Mouse (Mus musculus) lung, embryonic 16.5 days (tissue): ENCODE measurements at regions not wholly inside any gene's neighbourhood (a gene's known extent, or its start where the extent isn't known, plus 50 kb on each side); places are given as distances from the start of the nearest gene placed in this dataset.

ENCODE experiments used
- ATAC-seq: fragments of 200-750 bp; cut with Nextera tagmentation; 2 replicates; pipeline ENCODE4 v1.8.0; 2017; ENCODE audit warnings: low read depth, mild to moderate bottlenecking, moderate library complexity
- H3K27ac ChIP-seq: fragments of 300-500 bp; sonication (generic); 2 replicates; pipeline ENCODE4 v1.5.1; 2014; ENCODE audit warnings: mild to moderate bottlenecking, control low read depth, low read length
- H3K27me3 ChIP-seq: fragments of 300-500 bp; sonication (generic); 2 replicates; pipeline ENCODE4 v1.6.1; 2014; ENCODE audit warnings: low read depth, low read length, mixed read lengths; ENCODE audit not compliant: control insufficient read depth, insufficient read depth
- H3K36me3 ChIP-seq: fragments of 300-500 bp; sonication (generic); 2 replicates; pipeline ENCODE4 v1.6.1; 2014; ENCODE audit warnings: low read length; ENCODE audit not compliant: control insufficient read depth, insufficient read depth
- H3K4me1 ChIP-seq: fragments of 300-500 bp; sonication (generic); replicated peaks from 2 replicates; pipeline ENCODE4 v1.6.1; 2014; ENCODE audit warnings: low read length, mixed read lengths; ENCODE audit not compliant: control insufficient read depth, insufficient read depth
- H3K4me2 ChIP-seq: fragments of 300-500 bp; sonication (generic); 2 replicates; pipeline ENCODE4 v1.6.1; 2014; ENCODE audit warnings: low read depth, low read length, control low read depth
- H3K4me3 ChIP-seq: fragments of 300-500 bp; sonication (generic); 2 replicates; pipeline ENCODE4 v1.5.1; 2014; ENCODE audit warnings: mild to moderate bottlenecking, low read length, control low read depth
- H3K9ac ChIP-seq: fragments of 300-500 bp; sonication (generic); 2 replicates; pipeline ENCODE4 v1.6.1; 2014; ENCODE audit warnings: low read length, control low read depth
- H3K9me3 ChIP-seq: fragments of 300-500 bp; sonication (generic); 2 replicates; pipeline ENCODE4 v1.6.1; 2016; ENCODE audit warnings: low read length; ENCODE audit not compliant: control insufficient read depth
- WGBS: fragments of 180-500 bp; shearing (Covaris S2); extraction: QIAGEN DNeasy Blood & Tissue Kit; methylation state at CpG from one replicate; pipeline ENCODE4 v1.1.7; 2014; 5-methylcytosine and 5-hydroxymethylcytosine counted together

DNA sequence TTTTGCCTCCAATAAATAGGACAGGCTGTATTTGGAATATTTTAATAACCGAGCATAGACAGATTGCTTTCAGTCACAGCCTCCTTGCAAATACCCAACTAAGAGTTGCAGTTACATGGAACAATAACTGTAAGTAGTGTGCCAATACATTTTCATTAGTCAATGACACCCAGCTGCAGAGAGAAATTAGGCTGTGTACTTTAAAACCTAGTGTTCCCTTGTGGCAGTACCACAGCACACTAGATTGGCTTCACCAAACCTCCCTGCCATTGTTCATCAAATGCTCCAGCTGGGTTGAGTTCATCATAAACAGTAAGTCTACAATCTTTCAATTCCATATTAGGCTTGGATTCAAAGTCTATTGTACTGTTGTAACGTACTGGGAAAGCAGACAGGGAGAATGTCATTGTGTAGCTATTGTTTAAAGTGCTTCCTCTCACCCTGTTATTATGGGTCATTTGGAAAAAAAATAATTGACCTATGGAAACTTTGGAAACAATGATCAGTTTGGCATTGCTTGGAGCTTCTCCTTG lies 425.1 kb downstream of the Phex start:
- H3K9ac ChIP-seq, result no peak overlapping the region
- H3K4me2 ChIP-seq, result no peak overlapping the region
- no peak for ATAC-seq
- H3K4me3 ChIP-seq, result no peak overlapping the region
- 74% methylated on average over 2 of the region's 2 CpGs for WGBS
- H3K36me3 ChIP-seq, result no peaks in the 10 kb centered on the region
- H3K27me3 ChIP-seq, result no peaks in the 10 kb centered on the region
- no peaks in the 10 kb centered on the region for H3K9me3 ChIP-seq
- no peaks in the 10 kb centered on the region for H3K4me1 ChIP-seq
- H3K27ac ChIP-seq, result no peak overlapping the region

DNA sequence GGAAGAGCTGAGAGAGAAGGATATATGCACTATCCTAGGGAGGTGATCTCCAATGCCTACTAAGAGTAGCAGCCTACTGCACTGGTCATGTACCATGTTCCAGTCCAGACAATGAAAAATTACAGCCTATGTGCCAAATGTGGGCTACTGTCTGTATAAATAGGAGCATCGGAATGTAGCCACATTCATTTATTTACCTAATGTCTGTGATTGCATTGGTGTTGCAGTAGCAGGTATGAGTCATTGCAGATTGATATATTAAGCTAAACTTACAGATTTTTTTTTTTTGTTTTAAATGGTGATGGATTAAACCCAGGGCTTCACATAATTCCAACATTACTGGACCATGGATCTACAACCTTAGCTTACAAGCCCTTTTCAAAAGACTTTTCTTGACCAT lies 468.0 kb downstream of the Phex start:
- H3K9me3 ChIP-seq, result no peaks in the 10 kb centered on the region
- no peak overlapping the region for H3K9ac ChIP-seq
- H3K36me3 ChIP-seq, result no peaks in the 10 kb centered on the region
- WGBS, result 74% methylated on average over 1 of the region's 1 CpGs
- no peak overlapping the region for H3K4me2 ChIP-seq
- no peak overlapping the region for H3K4me3 ChIP-seq
- H3K27ac ChIP-seq, result no peak overlapping the region
- H3K4me1 ChIP-seq, result no peaks in the 10 kb centered on the region
- ATAC-seq, result no peak
- H3K27me3 ChIP-seq, result no peaks in the 10 kb centered on the region

DNA sequence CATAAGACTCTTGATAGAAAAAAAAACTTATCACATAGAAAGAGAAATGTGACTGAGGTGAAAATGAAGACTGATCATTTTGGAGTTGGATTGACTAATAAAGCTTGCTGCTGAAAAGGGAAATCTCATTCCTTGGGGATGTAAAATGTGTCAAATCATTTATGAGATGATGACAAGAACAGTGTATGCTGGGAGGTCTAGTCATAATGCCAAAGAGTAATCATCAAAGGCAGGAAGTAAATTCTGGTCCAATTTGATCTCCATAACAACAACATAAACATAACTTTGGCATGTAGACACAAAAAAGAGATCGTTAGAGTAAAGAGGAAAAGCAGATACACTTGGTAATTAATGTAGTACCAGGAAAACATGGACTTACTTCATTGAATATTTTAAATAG lies 470.9 kb downstream of the Phex start:
- H3K4me1 ChIP-seq, result no peaks in the 10 kb centered on the region
- H3K36me3 ChIP-seq, result no peaks in the 10 kb centered on the region
- no peak overlapping the region for H3K9ac ChIP-seq
- no peak overlapping the region for H3K4me3 ChIP-seq
- peak; percentile 71 for ATAC-seq
- no peaks in the 10 kb centered on the region for H3K27me3 ChIP-seq
- WGBS, result 39% methylated on average over 1 of the region's 1 CpGs
- H3K27ac ChIP-seq, result no peak overlapping the region; the same call in 1 of the 2 replicates
- H3K4me2 ChIP-seq, result no peak overlapping the region
- no peaks in the 10 kb centered on the region for H3K9me3 ChIP-seq

DNA sequence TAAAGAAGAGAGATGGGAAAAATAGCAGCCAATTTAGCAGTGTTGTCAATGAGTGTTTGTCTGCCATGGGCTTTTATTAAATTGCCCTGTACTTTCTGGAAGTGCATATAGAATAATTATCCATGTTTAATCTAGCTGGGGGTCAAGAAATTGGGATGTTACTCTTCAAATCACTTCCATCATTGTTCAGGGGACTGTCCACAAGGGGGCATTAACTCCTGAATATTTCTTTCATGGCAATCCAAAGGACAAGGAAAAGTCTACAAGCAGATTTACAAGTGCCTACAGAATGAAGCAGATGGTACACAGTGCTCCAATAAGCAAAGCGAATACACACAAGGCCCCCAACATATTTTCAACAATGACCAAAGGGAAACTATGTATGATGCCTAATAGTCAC lies 501.7 kb downstream of the Phex start:
- Histone ChIP-seq H3K4me3 (no peak overlapping the region), H3K27ac (no peak overlapping the region), H3K36me3 (no peaks in the 10 kb centered on the region), H3K9ac (no peak overlapping the region), H3K27me3 (no peaks in the 10 kb centered on the region), H3K9me3 (no peaks in the 10 kb centered on the region), H3K4me2 (no peak overlapping the region), H3K4me1 (no peaks in the 10 kb centered on the region)
- ATAC-seq, result no peak
- WGBS, result 73% methylated on average over 1 of the region's 1 CpGs
